Mouse (Mus musculus) hindbrain, embryonic 13.5 days (tissue): ENCODE results near the gene Gm5624. TPM values are rescaled to one million over a fixed set of nuclear protein-coding genes. Genes with fewer than 3 reads are reported as not detected.
"Not testable (repeated sequence)": the region's sequence is repeated elsewhere in the genome, so short reads cannot be mapped to it uniquely, and the experiment has no call there.

Experiments used
- ATAC-seq: fragments of 200-750 bp; cut with Nextera tagmentation; 2 replicates; pipeline ENCODE4 v1.8.0; 2017; ENCODE audit warnings: moderate TSS enrichment; ENCODE audit not compliant: low FRiP score
- H3K27ac ChIP-seq: fragments of 300-500 bp; sonication (generic); 2 replicates; pipeline ENCODE4 v1.5.1; 2015; ENCODE audit warnings: inconsistent platforms, mild to moderate bottlenecking, moderate library complexity
- H3K27me3 ChIP-seq: fragments of 300-500 bp; sonication (generic); 2 replicates; pipeline ENCODE4 v1.6.1; 2015; ENCODE audit warnings: mild to moderate bottlenecking, inconsistent platforms
- H3K36me3 ChIP-seq: fragments of 300-500 bp; sonication (generic); 2 replicates; pipeline ENCODE4 v1.6.1; 2015; ENCODE audit warnings: mild to moderate bottlenecking, inconsistent platforms
- H3K4me1 ChIP-seq: fragments of 300-500 bp; sonication (generic); replicated peaks from 2 replicates; pipeline ENCODE4 v1.6.1; 2015; ENCODE audit warnings: inconsistent platforms
- H3K4me2 ChIP-seq: fragments of 300-500 bp; sonication (generic); 2 replicates; pipeline ENCODE4 v1.6.1; 2015; ENCODE audit warnings: inconsistent platforms, mild to moderate bottlenecking, moderate library complexity
- H3K4me3 ChIP-seq: fragments of 300-500 bp; sonication (generic); 2 replicates; pipeline ENCODE4 v1.5.1; 2015; ENCODE audit warnings: mild to moderate bottlenecking, inconsistent platforms
- H3K9ac ChIP-seq: fragments of 300-500 bp; sonication (generic); 2 replicates; pipeline ENCODE4 v1.6.1; 2015; ENCODE audit warnings: mild to moderate bottlenecking, inconsistent platforms
- H3K9me3 ChIP-seq: fragments of 300-500 bp; sonication (generic); 2 replicates; pipeline ENCODE4 v1.6.1; 2016; ENCODE audit warnings: inconsistent platforms
- WGBS: fragments of 180-500 bp; shearing (Covaris S2); methylation state at CpG from one replicate; pipeline ENCODE4 v1.1.7; 2015; 5-methylcytosine and 5-hydroxymethylcytosine counted together
- polyA plus RNA-seq: library from polyadenylated mRNA; unstranded; fragments of >200 nt; fragmentation: Nextera tagmentation; extraction: Ambion mirVana; gene quantifications from 2 replicates; pipeline ENCODE4 v1.2.1, GENCODE M21; 2015

Gene Gm5624
- polyA plus RNA-seq: not detected in 2 replicates

GRCm38 (mm10) chr14:44627737-44628136 lies at the start of gene Gm5624:
Gene Gm5624, minus strand, starts transcription at chr14:44627938.
- not testable (repeated sequence) for ATAC-seq, H3K9me3 ChIP-seq
- WGBS: 83% methylated on average over 4 of the region's 4 CpGs

GRCm38 (mm10) chr14:44591765-44592164 lies 36.0 kb downstream of the Gm5624 start:
- WGBS: 85% methylated on average over 2 of the region's 2 CpGs
- H3K4me2 ChIP-seq, H3K27me3 ChIP-seq, ATAC-seq, H3K4me3 ChIP-seq, H3K4me1 ChIP-seq, H3K9me3 ChIP-seq, H3K9ac ChIP-seq, H3K36me3 ChIP-seq, H3K27ac ChIP-seq: not testable (repeated sequence)

More at GRCm38 (mm10) chr14:44627737-44628136, at the start of gene Gm5624:
- not testable (repeated sequence) for H3K4me3 ChIP-seq, H3K27me3 ChIP-seq, H3K4me2 ChIP-seq, H3K27ac ChIP-seq, H3K36me3 ChIP-seq, H3K9ac ChIP-seq, H3K4me1 ChIP-seq

GRCm38 (mm10) chr14:44582853-44583252 lies 44.9 kb downstream of the Gm5624 start, which contains the start of gene Gm8247:
Gene Gm8247, plus strand, starts transcription at chr14:44583153.
- not testable (repeated sequence) for H3K4me1 ChIP-seq, H3K9me3 ChIP-seq, ATAC-seq, H3K4me3 ChIP-seq, H3K36me3 ChIP-seq, H3K9ac ChIP-seq, H3K27me3 ChIP-seq, H3K4me2 ChIP-seq, H3K27ac ChIP-seq
- 94% methylated on average over 4 of the region's 4 CpGs for WGBS

GRCm38 (mm10) chr14:44547961-44548360 lies 79.8 kb downstream of the Gm5624 start:
- not testable (repeated sequence) for H3K27ac ChIP-seq, H3K36me3 ChIP-seq, ATAC-seq, H3K9ac ChIP-seq, H3K9me3 ChIP-seq, H3K27me3 ChIP-seq, H3K4me1 ChIP-seq, H3K4me2 ChIP-seq, H3K4me3 ChIP-seq
- WGBS: 81% methylated on average over 5 of the region's 5 CpGs

- H3K4me3 ChIP-seq, H3K9ac ChIP-seq, H3K27me3 ChIP-seq, H3K36me3 ChIP-seq, H3K9me3 ChIP-seq, ATAC-seq, H3K27ac ChIP-seq, H3K4me1 ChIP-seq, H3K4me2 ChIP-seq: not testable (repeated sequence)
- 87% methylated on average over 5 of the region's 5 CpGs for WGBS
Observed at GRCm38 (mm10) chr14:44517976-44518375, 109.8 kb downstream of the Gm5624 start, which contains the start of gene Gm17093. Gene Gm17093, plus strand, starts transcription at chr14:44518276.

Other genes with a start within 250 kb of the Gm5624 start
- not detected in 2 replicates for gene Gm3371, start 217.2 kb downstream of the Gm5624 start, polyA plus RNA-seq
- gene Gm8232, start 194.3 kb downstream of the Gm5624 start, polyA plus RNA-seq: not detected in 2 replicates
- gene BC061237, start 135.5 kb downstream of the Gm5624 start, polyA plus RNA-seq: 0.30 and 1.1 TPM in 2 replicates
- not detected in 2 replicates for gene Gm17093, start 109.7 kb downstream of the Gm5624 start, polyA plus RNA-seq
- gene Gm8247, start 44.8 kb downstream of the Gm5624 start, polyA plus RNA-seq: 0.35 and 0.40 TPM in 2 replicates
- not detected in 2 replicates for gene Gm8257, start 78.5 kb upstream of the Gm5624 start, polyA plus RNA-seq
- gene Gm8267, start 122.4 kb upstream of the Gm5624 start, polyA plus RNA-seq: not detected in 2 replicates
- 0.16 and 0.26 TPM in 2 replicates for gene Ptgdr, start 231.4 kb upstream of the Gm5624 start, polyA plus RNA-seq